Mouse (Mus musculus): ENCODE measurements around the gene Hmga1. TPM values are rescaled to one million over a fixed set of nuclear protein-coding genes. Genes with fewer than 3 reads are reported as not detected.

Hmga1 gene
- polyA plus RNA-seq, 1 experiment, result 73.2 TPM

- TF ChIP-seq CTCF (IDR thresholded peaks at IDR 0.05; ENCODE audit: insufficient read depth, low read length), result no peak
- no peak for TF ChIP-seq POLR2A (IDR thresholded peaks at IDR 0.05; ENCODE audit: borderline replicate concordance, extremely low read depth, low read depth, low read length)
- Histone ChIP-seq H3K4me3 (replicated peaks; ENCODE audit: extremely low read depth, low read depth, low read length) (no peak overlapping the region), H3K4me1 (ENCODE audit: control insufficient read depth, insufficient read depth, low read length) (no peaks in the 10 kb centered on the region)
- DNase-seq, result no peak
- 71% methylated on average over 10 of the region's 10 CpGs for WGBS
Measured at GRCm38 (mm10) chr17:27610679-27611518, 54.6 kb downstream of the Hmga1 start.

GRCm38 (mm10) chr17:27611519-27611884 is 55.2 kb downstream of the Hmga1 start:
- whole genome bisulfite sequencing, result 47% methylated on average over 3 of the region's 3 CpGs
- no peak for DNase-seq
- TF ChIP-seq POLR2A (IDR thresholded peaks at IDR 0.05; ENCODE audit: borderline replicate concordance, extremely low read depth, low read depth, low read length), result no peak
- no peak for TF ChIP-seq CTCF (IDR thresholded peaks at IDR 0.05; ENCODE audit: insufficient read depth, low read length)
- H3K4me3 ChIP-seq (replicated peaks; ENCODE audit: extremely low read depth, low read depth, low read length), result no peak overlapping the region
- H3K4me1 ChIP-seq (ENCODE audit: control insufficient read depth, insufficient read depth, low read length), result no peaks in the 10 kb centered on the region

- no peak overlapping the region for H3K4me3 ChIP-seq (replicated peaks; ENCODE audit: extremely low read depth, low read depth, low read length)
- no peaks in the 10 kb centered on the region for H3K4me1 ChIP-seq (ENCODE audit: control insufficient read depth, insufficient read depth, low read length)
- WGBS, result 61% methylated on average over 5 of the region's 5 CpGs
- DNase-seq, result no peak
- no peak for TF ChIP-seq POLR2A (IDR thresholded peaks at IDR 0.05; ENCODE audit: borderline replicate concordance, extremely low read depth, low read depth, low read length)
- no peak for TF ChIP-seq CTCF (IDR thresholded peaks at IDR 0.05; ENCODE audit: insufficient read depth, low read length)
Measured at GRCm38 (mm10) chr17:27611994-27612393, 55.7 kb downstream of the Hmga1 start.

- Histone ChIP-seq H3K4me1 (ENCODE audit: control insufficient read depth, insufficient read depth, low read length) (no peaks in the 10 kb centered on the region), H3K4me3 (replicated peaks; ENCODE audit: extremely low read depth, low read depth, low read length) (no peak overlapping the region)
- 83% methylated on average over 4 of the region's 4 CpGs for WGBS
- DNase-seq, result no peak
- TF ChIP-seq CTCF (IDR thresholded peaks at IDR 0.05; ENCODE audit: insufficient read depth, low read length) (no peak), POLR2A (IDR thresholded peaks at IDR 0.05; ENCODE audit: borderline replicate concordance, extremely low read depth, low read depth, low read length) (no peak)
Measured at GRCm38 (mm10) chr17:27613016-27613415, 56.7 kb downstream of the Hmga1 start.

Other genes starting within 250 kb of the Hmga1 start
- 1.1 TPM in 2 replicates for gene Grm4, start 35.1 kb upstream of the Hmga1 start, polyA plus RNA-seq (2012; rRNA removed)
- gene AI413582, start 9.3 kb downstream of the Hmga1 start, polyA plus RNA-seq (2012; rRNA removed), result 42.4 and 44.2 TPM in 2 replicates
- gene Nudt3, start 67.0 kb downstream of the Hmga1 start, polyA plus RNA-seq (2012; rRNA removed), result 60.4 and 62.8 TPM in 2 replicates
- not detected in 2 replicates for gene RPS10-NUDT3, start 78.7 kb downstream of the Hmga1 start, polyA plus RNA-seq (2012; rRNA removed)
- 803 and 904 TPM in 2 replicates for gene Rps10, start 80.2 kb downstream of the Hmga1 start, polyA plus RNA-seq (2012; rRNA removed)
- gene Pacsin1, start 99.0 kb downstream of the Hmga1 start, polyA plus RNA-seq (2012; rRNA removed), result 0.65 and 1.0 TPM in 2 replicates
- 4.4 and 6.9 TPM in 2 replicates for gene Spdef, start 172.5 kb downstream of the Hmga1 start, polyA plus RNA-seq (2012; rRNA removed)